Mouse (Mus musculus): ENCODE data around the gene Dnase1l2. TPM values are rescaled to one million over a fixed set of nuclear protein-coding genes. Genes with fewer than 3 reads are reported as not detected.
A peak's percentile ranks its signal among the peaks of the same experiment; 100 is the strongest.
"Not testable (repeated sequence)": the region's sequence is repeated elsewhere in the genome, so short reads cannot be mapped to it uniquely, and the experiment has no call there.

The Dnase1l2 gene
- polyA plus RNA-seq, 1 experiment from 2014 or later = 9.5 TPM

- 60% methylated on average over 2 of the region's 2 CpGs for WGBS
- no peak overlapping the region for H3K4me2 ChIP-seq (ENCODE audit: low read length)
- no peaks in the 10 kb centered on the region for H3K4me1 ChIP-seq (replicated peaks; ENCODE audit: control insufficient read depth, insufficient read depth, low read length)
- no peaks in the 10 kb centered on the region for H3K27me3 ChIP-seq (replicated peaks; ENCODE audit: control insufficient read depth, insufficient read depth, low read length)
- H3K27ac ChIP-seq (ENCODE audit: low read length) = no peak overlapping the region
- no peak overlapping the region for H3K4me3 ChIP-seq (replicated peaks; ENCODE audit: low read length)
- H3K9ac ChIP-seq (replicated peaks; ENCODE audit: low read depth, low read length) = no peak overlapping the region
- H3K9me3 ChIP-seq (ENCODE audit: control insufficient read depth, low read length) = no peaks in the 10 kb centered on the region
- ATAC-seq = no peak
- no peaks in the 10 kb centered on the region for H3K36me3 ChIP-seq (ENCODE audit: control insufficient read depth, insufficient read depth)
These were observed 18.7 kb upstream of the Dnase1l2 start for GRCm38 (mm10) chr17:24461580-24461979.

- not testable (repeated sequence) for H3K36me3 ChIP-seq (ENCODE audit: control insufficient read depth, insufficient read depth); H3K27me3 ChIP-seq (replicated peaks; ENCODE audit: control insufficient read depth, insufficient read depth, low read length); ATAC-seq; H3K27ac ChIP-seq (ENCODE audit: low read length); H3K9me3 ChIP-seq (ENCODE audit: control insufficient read depth, low read length); H3K9ac ChIP-seq (replicated peaks; ENCODE audit: low read depth, low read length)
- Histone ChIP-seq H3K4me2 (ENCODE audit: low read length) (peak overlapping the region; percentile 20), H3K4me1 (replicated peaks; ENCODE audit: control insufficient read depth, insufficient read depth, low read length) (peaks cover 13% of the 10 kb centered on the region), H3K4me3 (replicated peaks; ENCODE audit: low read length) (peak overlapping the region; percentile 90; the same call in 1 of the 2 replicates)
- 46% methylated on average over 10 of the region's 10 CpGs for WGBS
These were observed 12.8 kb upstream of the Dnase1l2 start for GRCm38 (mm10) chr17:24455523-24456206.

- ATAC-seq = peak; percentile 94
- H3K9ac ChIP-seq (replicated peaks; ENCODE audit: low read depth, low read length) = peak overlapping the region; percentile 75
- H3K27ac ChIP-seq (ENCODE audit: low read length) = peak overlapping the region; percentile 87
- under 1% methylated on average over 67 of the region's 67 CpGs for WGBS
- no peaks in the 10 kb centered on the region for H3K9me3 ChIP-seq (ENCODE audit: control insufficient read depth, low read length)
- H3K4me2 ChIP-seq (ENCODE audit: low read length) = peak overlapping the region; percentile 80
- peaks cover 13% of the 10 kb centered on the region for H3K4me1 ChIP-seq (replicated peaks; ENCODE audit: control insufficient read depth, insufficient read depth, low read length)
- H3K27me3 ChIP-seq (replicated peaks; ENCODE audit: control insufficient read depth, insufficient read depth, low read length) = no peaks in the 10 kb centered on the region
- peaks cover 8% of the 10 kb centered on the region for H3K36me3 ChIP-seq (ENCODE audit: control insufficient read depth, insufficient read depth)
- peak overlapping the region; percentile 90 for H3K4me3 ChIP-seq (replicated peaks; ENCODE audit: low read length)
These were observed 12.0 kb upstream of the Dnase1l2 start for GRCm38 (mm10) chr17:24454756-24455522.

- H3K27ac ChIP-seq (ENCODE audit: low read length) = peak overlapping the region; percentile 87
- WGBS = 8% methylated on average over 14 of the region's 14 CpGs
- H3K9me3 ChIP-seq (ENCODE audit: control insufficient read depth, low read length) = no peaks in the 10 kb centered on the region
- H3K9ac ChIP-seq (replicated peaks; ENCODE audit: low read depth, low read length) = peak overlapping the region; percentile 75
- peaks cover 13% of the 10 kb centered on the region for H3K4me1 ChIP-seq (replicated peaks; ENCODE audit: control insufficient read depth, insufficient read depth, low read length)
- H3K4me2 ChIP-seq (ENCODE audit: low read length) = peak overlapping the region; percentile 80
- H3K4me3 ChIP-seq (replicated peaks; ENCODE audit: low read length) = peak overlapping the region; percentile 90
- no peaks in the 10 kb centered on the region for H3K27me3 ChIP-seq (replicated peaks; ENCODE audit: control insufficient read depth, insufficient read depth, low read length)
- H3K36me3 ChIP-seq (ENCODE audit: control insufficient read depth, insufficient read depth) = peaks cover 12% of the 10 kb centered on the region
- no peak for ATAC-seq
These were observed 11.4 kb upstream of the Dnase1l2 start for GRCm38 (mm10) chr17:24454218-24454755.

DNA sequence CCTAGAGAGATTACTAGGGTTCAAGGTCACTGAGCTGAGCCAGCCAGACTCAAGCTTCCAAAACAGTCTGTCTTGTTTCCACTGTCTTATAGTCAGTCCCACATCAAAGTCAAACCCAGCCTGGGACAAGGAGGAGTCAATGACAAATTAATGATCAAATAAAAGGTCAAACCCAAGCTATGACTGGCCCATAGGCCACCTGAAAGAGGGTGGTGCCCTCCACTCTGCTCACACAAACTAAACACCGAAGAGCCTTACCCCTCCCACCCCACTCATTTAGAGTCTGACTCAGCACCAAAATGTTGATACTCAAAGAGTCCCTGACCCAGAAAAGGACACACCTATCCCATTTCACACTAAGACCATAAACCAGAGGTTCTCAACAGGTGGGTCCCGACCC is 10.5 kb upstream of the Dnase1l2 start:
- 83% methylated on average over 2 of the region's 2 CpGs for WGBS
- H3K9me3 ChIP-seq (ENCODE audit: control insufficient read depth, low read length) = no peaks in the 10 kb centered on the region
- H3K27me3 ChIP-seq (replicated peaks; ENCODE audit: control insufficient read depth, insufficient read depth, low read length) = no peaks in the 10 kb centered on the region
- ATAC-seq = no peak
- H3K4me2 ChIP-seq (ENCODE audit: low read length) = no peak overlapping the region
- peaks cover 18% of the 10 kb centered on the region for H3K36me3 ChIP-seq (ENCODE audit: control insufficient read depth, insufficient read depth)
- no peak overlapping the region for H3K9ac ChIP-seq (replicated peaks; ENCODE audit: low read depth, low read length)
- H3K27ac ChIP-seq (ENCODE audit: low read length) = no peak overlapping the region
- H3K4me1 ChIP-seq (replicated peaks; ENCODE audit: control insufficient read depth, insufficient read depth, low read length) = peaks cover 13% of the 10 kb centered on the region
- no peak overlapping the region for H3K4me3 ChIP-seq (replicated peaks; ENCODE audit: low read length)

DNA sequence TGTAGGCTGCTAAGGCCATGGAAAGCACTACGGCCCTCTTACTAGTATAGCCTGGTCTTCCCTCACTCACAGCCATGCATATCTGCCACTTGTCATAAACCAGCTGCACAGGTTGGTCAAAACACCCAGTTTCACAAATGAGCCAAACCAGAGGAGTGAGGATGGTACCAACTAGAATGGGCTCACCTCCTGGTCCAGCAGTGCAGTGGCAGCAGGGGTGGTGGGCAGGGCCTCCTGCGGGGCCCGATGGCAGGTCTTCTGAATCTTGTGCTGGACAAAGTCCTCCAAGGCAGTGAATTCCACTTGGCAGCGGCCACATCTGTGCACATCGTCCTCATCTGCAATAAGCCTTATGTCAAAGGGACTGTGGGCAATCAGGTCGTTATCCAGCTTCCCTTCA is 8.3 kb upstream of the Dnase1l2 start:
- Histone ChIP-seq H3K4me1 (replicated peaks; ENCODE audit: control insufficient read depth, insufficient read depth, low read length) (peaks cover 13% of the 10 kb centered on the region), H3K27me3 (replicated peaks; ENCODE audit: control insufficient read depth, insufficient read depth, low read length) (no peaks in the 10 kb centered on the region), H3K4me3 (replicated peaks; ENCODE audit: low read length) (no peak overlapping the region), H3K9ac (replicated peaks; ENCODE audit: low read depth, low read length) (no peak overlapping the region), H3K4me2 (ENCODE audit: low read length) (no peak overlapping the region), H3K27ac (ENCODE audit: low read length) (no peak overlapping the region), H3K9me3 (ENCODE audit: control insufficient read depth, low read length) (no peaks in the 10 kb centered on the region), H3K36me3 (ENCODE audit: control insufficient read depth, insufficient read depth) (peaks cover 30% of the 10 kb centered on the region)
- ATAC-seq = no peak
- 95% methylated on average over 6 of the region's 6 CpGs for WGBS

DNA sequence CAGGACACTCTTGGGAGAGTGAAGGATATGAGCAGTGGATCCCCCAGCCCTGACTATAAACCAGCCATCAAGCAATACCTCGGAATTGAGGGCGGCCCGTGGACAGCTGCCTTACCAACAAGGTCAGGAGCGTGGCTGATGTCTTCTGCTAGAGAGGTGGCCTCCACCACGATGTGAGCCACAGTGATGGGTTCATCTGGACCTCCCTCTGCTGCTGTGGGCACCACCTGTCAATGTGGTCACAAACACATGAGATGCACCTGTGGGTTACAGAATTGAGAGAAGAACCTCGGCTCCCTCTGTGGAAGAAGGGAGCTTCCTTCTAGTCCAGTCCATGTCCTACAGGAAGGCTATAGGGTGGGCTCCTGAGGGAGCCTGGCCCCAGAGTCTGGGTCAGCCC is 6.6 kb upstream of the Dnase1l2 start:
- Histone ChIP-seq H3K27me3 (replicated peaks; ENCODE audit: control insufficient read depth, insufficient read depth, low read length) (no peaks in the 10 kb centered on the region), H3K27ac (ENCODE audit: low read length) (no peak overlapping the region), H3K9ac (replicated peaks; ENCODE audit: low read depth, low read length) (no peak overlapping the region), H3K4me3 (replicated peaks; ENCODE audit: low read length) (no peak overlapping the region), H3K4me1 (replicated peaks; ENCODE audit: control insufficient read depth, insufficient read depth, low read length) (peaks cover 13% of the 10 kb centered on the region), H3K4me2 (ENCODE audit: low read length) (no peak overlapping the region), H3K36me3 (ENCODE audit: control insufficient read depth, insufficient read depth) (peaks cover 45% of the 10 kb centered on the region), H3K9me3 (ENCODE audit: control insufficient read depth, low read length) (no peaks in the 10 kb centered on the region)
- 92% methylated on average over 6 of the region's 6 CpGs for WGBS
- ATAC-seq = no peak

DNA sequence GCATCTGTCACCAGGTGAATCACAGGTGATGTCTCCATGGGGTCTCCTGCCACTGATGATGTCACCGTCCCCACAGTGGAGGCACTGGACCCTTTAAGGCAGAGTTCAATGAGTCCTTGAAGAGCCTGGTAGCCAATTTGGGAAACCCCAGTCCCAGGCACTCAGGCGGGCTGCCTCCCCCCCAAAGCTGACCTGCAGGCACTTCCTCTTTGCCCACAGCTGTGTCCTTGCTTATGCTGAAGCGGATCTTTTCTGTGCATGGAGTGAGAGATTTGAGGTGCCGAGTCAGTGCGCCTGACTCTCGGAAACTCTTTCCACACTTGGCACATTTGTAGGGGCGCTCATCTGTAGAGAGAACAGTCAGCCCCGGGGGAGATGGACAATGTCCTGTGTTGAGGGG is 3.7 kb upstream of the Dnase1l2 start:
- no peak for ATAC-seq
- no peaks in the 10 kb centered on the region for H3K27me3 ChIP-seq (replicated peaks; ENCODE audit: control insufficient read depth, insufficient read depth, low read length)
- H3K27ac ChIP-seq (ENCODE audit: low read length) = no peak overlapping the region
- peaks cover 51% of the 10 kb centered on the region for H3K36me3 ChIP-seq (ENCODE audit: control insufficient read depth, insufficient read depth)
- H3K9ac ChIP-seq (replicated peaks; ENCODE audit: low read depth, low read length) = no peak overlapping the region
- no peak overlapping the region for H3K4me3 ChIP-seq (replicated peaks; ENCODE audit: low read length)
- no peaks in the 10 kb centered on the region for H3K9me3 ChIP-seq (ENCODE audit: control insufficient read depth, low read length)
- H3K4me2 ChIP-seq (ENCODE audit: low read length) = no peak overlapping the region
- WGBS = 90% methylated on average over 8 of the region's 8 CpGs
- no peaks in the 10 kb centered on the region for H3K4me1 ChIP-seq (replicated peaks; ENCODE audit: control insufficient read depth, insufficient read depth, low read length)

DNA sequence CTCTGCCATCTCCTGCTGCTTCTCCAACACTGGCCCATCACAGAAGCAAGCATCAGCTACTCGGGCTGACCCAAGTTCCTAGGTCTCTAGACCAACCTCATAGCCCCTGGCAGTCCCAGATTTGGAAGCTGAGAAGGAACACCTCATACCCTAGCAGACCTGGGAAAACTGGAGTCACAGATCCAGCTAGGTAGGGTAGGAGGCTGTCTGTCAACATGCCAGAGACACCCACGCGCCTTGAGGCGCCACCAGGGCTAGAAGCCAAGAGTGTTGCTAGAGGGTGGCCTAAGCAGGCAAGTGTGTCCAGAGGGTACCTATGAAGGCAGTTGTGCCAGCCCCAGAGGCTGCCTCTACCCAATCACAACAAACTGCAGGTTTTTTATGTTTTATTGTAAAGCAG is 504 bp upstream of the Dnase1l2 start:
- ATAC-seq = no peak
- H3K4me3 ChIP-seq (replicated peaks; ENCODE audit: low read length) = no peak overlapping the region
- no peak overlapping the region for H3K4me2 ChIP-seq (ENCODE audit: low read length)
- 90% methylated on average over 4 of the region's 4 CpGs for WGBS
- H3K4me1 ChIP-seq (replicated peaks; ENCODE audit: control insufficient read depth, insufficient read depth, low read length) = no peaks in the 10 kb centered on the region
- no peaks in the 10 kb centered on the region for H3K27me3 ChIP-seq (replicated peaks; ENCODE audit: control insufficient read depth, insufficient read depth, low read length)
- H3K27ac ChIP-seq (ENCODE audit: low read length) = no peak overlapping the region
- no peak overlapping the region for H3K9ac ChIP-seq (replicated peaks; ENCODE audit: low read depth, low read length)
- H3K9me3 ChIP-seq (ENCODE audit: control insufficient read depth, low read length) = no peaks in the 10 kb centered on the region
- peaks cover 44% of the 10 kb centered on the region for H3K36me3 ChIP-seq (ENCODE audit: control insufficient read depth, insufficient read depth)
